Mouse (Mus musculus) urinary bladder, adult 18-20 months (tissue): ENCODE data around the gene Esrp2.
A peak's percentile ranks its signal among the peaks of the same experiment; 100 is the strongest.

Experiments
- DNase-seq, 2 experiments: peaks; one replicate each; pipeline ENCODE4 v3.0.0; 2022; ENCODE audit warnings: low spot score in 2 of 2, mixed read lengths in 2 of 2

Esrp2 gene

GRCm38 (mm10) chr8:106126055-106126454 is 10.7 kb downstream of the Esrp2 start:
- no peak for DNase-seq

GRCm38 (mm10) chr8:106123443-106123842 is 13.3 kb downstream of the Esrp2 start:
- no peak for DNase-seq

DNA sequence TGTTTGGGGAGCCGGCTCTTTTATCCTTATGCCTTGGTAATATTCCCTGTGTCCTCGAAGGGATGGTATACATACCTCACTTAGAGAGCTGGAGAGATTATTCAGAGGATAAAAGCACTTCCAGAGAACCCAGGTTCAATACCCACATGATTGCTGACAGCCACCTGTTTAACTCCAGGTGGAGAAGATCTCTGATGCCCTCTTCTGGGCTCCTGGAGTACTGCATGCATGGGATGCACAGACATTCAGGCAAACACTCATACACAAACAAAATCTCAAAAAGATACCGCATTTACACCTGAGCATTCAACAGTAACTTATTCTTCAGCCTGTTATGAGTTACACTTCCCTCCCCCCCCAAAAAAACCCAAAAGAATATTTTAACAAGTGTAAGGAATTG is 20.9 kb downstream of the Esrp2 start:
- DNase-seq: no peak

- DNase-seq: no peak
Measured at GRCm38 (mm10) chr8:106112514-106112913, 24.3 kb downstream of the Esrp2 start.

DNA sequence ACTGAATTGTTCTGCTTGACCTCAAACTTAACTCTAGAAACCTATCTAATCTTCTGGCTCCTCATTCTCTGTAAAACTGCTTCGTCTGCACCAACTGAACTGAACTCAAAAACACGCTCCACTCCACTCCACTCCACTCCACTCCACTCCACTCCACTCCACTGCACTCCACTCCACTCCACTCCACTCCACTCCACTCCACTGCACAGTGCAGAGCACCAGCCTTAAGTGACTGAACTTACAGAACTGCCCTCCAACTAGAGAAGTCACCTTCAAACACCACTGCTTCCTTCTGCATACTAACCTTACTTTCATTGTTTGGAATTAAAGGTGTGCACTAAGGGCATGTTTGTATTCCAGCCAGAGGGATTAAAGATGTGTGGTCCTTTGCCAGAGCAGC is 24.7 kb downstream of the Esrp2 start:
- DNase-seq: no peak

- DNase-seq: peak; percentile 15 to 16
Measured at GRCm38 (mm10) chr8:106108729-106109128, 28.0 kb downstream of the Esrp2 start.

DNA sequence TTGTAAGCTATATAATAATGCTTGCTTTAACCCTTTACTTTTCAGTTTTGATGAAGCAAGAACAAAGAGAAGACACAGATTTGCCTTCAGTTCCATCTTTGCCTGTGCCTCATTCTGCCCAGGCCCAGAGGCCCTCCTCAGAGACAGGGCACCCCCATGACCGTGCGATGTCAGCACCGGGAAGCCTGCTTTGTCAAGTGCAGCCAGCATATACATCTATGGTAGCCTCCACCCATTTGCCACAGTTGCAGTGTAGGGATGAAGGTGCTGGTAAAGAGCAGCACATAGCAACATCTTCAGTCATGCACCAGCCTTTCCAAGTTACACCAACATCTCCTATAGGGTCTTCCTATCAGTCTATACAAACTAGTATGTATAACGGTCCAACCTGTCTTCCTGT is 28.7 kb downstream of the Esrp2 start:
- peak in 1 of 2 experiments; percentile 18 for DNase-seq

DNA sequence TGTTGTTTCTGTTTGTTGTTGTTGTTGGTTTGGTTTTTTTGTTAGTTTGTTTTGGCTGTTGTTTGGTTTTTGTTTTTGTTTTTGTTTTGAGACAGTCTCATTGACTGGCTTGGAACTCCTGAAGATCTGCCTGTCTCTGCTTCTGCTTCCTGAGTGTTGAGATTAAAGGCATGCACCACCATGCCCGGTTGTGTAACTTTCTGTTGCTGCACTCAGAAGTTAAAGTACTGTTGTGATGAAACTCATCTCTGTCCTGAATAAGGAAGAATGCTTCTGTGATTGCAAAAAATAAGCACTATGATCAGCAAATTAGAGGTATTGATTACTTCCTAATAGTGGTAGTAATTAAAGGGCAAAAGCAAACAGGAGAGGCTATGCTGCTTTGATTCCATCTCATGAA is 30.6 kb downstream of the Esrp2 start:
- DNase-seq: no peak

GRCm38 (mm10) chr8:106103888-106104287 is 32.9 kb downstream of the Esrp2 start:
- DNase-seq: no peak

GRCm38 (mm10) chr8:106102321-106102720 is 34.5 kb downstream of the Esrp2 start:
- DNase-seq: no peak
